Mouse (Mus musculus) thymus, adult 2 months (tissue): ENCODE measurements at regions not wholly inside any gene's neighbourhood (a gene's known extent, or its start where the extent isn't known, plus 50 kb on each side); places are given as distances from the start of the nearest gene placed in this dataset.

Experiments
- CTCF ChIP-seq: fragments of 200-500 bp; IDR thresholded peaks from 2 replicates; pipeline ENCODE4 v1.5.1; 2012; ENCODE audit warnings: mild to moderate bottlenecking, control low read depth, low read length, moderate library complexity, borderline replicate concordance; ENCODE audit not compliant: control insufficient read depth, poor library complexity, insufficient read depth; ENCODE audit errors: extremely low read depth
- POLR2A ChIP-seq: fragments of 200-500 bp; IDR thresholded peaks from 2 replicates; pipeline ENCODE4 v1.6.1; 2012; ENCODE audit warnings: mild to moderate bottlenecking, low read length, control low read depth, moderate library complexity; ENCODE audit not compliant: control insufficient read depth, poor library complexity, insufficient read depth; ENCODE audit errors: extremely low read depth

GRCm38 (mm10) chr7:145087790-145088189, 120.1 kb downstream of the 1810010D01Rik start:
- TF ChIP-seq CTCF, result no peak
- no peak for TF ChIP-seq POLR2A
